Mouse (Mus musculus) gastrocnemius, postnatal 10 days (tissue): ENCODE measurements around the gene Slc35b3. TPM values are rescaled to one million over a fixed set of nuclear protein-coding genes. Genes with fewer than 3 reads are reported as not detected.

ENCODE experiments used
- DNase-seq: peaks from one replicate; pipeline ENCODE4 v3.0.0; 2021; ENCODE audit warnings: mixed read lengths
- total RNA-seq, 2 experiments: library from RNA; stranded (reverse); gene quantifications; 2 replicates each; pipeline ENCODE4 v1.2.3; 2021

Slc35b3 gene
- total RNA-seq, 2 experiments from 2014 or later = 5.0 to 6.3 TPM

DNA sequence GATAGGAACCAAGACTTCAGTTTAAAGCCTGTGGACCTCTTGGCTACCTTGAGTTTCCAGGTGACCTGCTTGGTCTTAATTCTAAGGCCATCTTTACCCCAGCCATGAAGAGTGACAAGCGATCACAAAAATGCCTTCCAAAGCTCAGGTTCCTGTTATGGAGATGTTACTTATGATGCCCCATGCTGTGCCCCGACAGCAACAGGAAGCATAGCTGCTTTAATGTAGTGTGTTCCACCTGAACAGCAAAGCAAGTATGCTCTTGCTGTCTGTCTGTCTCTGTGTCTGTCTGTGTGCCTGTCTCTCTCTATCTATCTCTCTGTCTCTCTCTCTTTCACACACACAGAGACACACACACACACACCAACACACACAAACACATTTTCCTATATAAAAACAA is 22.2 kb downstream of the Slc35b3 start:
- no peak for DNase-seq

DNA sequence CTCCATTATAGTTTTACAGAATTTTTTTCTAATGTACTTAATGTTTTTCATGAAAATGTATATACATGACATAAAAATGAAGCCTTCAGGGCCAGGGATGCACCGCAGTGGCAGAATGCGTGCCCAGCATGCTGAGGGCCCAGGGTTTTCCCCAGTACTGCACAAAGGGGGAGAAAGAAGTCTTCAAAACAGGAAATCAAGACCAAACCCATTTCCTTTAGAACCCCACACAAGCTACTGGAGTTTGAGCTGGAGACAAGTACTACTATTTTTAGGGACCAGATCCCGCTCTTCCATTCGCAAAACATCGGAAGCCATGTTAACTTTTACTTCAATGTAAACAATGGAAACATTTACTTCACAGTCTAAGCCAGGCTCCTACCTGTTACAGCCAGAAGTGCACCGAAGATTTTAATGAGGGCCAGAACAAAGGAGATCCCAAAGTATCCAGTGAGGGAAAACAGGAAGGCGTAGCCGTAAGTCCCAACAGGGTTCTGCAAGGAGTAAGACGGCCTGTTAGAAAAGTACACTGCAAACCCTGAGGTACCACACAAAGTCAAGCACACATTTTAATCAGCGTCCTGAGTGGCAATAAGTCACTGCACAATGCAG is 23.7 kb downstream of the Slc35b3 start:
- no peak for DNase-seq

DNA sequence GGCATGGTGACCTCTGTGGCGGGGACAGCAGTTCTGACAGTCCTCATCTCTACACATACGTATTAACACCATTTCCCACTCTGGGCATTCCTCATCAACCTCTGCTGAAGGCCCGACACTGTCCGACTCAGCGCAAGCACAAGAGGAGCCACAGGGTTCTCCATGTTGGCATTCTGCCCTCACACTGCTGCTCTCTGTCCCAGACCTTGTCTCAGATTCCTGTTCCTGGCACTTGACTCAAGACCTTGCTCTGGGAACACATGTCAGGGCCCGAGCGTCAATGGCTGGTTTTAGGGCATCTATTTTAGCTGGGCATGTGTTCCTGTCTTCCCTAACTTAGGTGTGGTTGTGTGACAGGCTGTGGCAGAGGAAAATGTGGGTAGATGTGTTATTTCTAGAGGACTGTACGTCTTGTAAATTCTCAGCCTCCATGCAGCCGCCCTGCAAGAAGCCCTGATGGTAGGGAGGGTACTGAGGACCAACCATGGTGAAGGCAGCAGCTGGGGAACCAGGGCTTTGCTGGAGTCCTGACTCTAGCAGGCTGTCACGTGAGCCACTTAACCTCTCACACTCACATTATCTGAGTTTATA is 24.7 kb downstream of the Slc35b3 start:
- DNase-seq = no peak

DNA sequence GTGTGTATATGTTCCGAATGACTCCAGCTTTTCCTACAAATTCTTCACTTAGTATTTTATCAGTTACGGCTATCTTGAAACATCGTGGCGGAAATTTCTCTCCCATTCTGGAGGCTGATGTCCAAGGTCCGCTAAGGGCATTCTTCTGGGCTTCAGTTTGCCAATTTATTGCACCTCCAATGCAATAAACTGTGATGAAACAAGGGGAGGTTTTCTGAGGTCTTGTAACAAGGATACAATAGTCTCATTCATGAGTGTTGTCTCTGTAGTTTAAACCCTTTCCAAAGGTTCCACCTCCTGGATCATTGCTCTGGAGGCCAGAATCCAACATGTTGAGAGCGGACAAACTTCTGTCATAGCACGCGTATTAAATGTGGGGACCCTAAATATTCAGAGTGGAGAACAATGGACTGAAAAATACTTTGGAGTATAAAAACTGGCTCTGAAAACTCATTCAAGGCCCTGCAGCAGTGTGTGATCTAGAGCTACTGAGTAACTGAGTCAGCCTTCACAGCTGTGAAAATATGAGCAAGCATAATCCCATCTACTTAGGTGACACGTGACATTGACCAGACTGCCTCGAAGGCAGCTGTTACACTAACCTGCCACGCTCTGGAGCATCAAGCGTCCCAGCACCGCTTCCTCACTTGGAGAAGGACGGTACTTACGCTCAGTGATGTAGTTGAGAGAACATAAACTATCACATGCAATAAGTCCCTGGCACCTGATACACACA is 30.7 kb downstream of the Slc35b3 start:
- DNase-seq = no peak

DNA sequence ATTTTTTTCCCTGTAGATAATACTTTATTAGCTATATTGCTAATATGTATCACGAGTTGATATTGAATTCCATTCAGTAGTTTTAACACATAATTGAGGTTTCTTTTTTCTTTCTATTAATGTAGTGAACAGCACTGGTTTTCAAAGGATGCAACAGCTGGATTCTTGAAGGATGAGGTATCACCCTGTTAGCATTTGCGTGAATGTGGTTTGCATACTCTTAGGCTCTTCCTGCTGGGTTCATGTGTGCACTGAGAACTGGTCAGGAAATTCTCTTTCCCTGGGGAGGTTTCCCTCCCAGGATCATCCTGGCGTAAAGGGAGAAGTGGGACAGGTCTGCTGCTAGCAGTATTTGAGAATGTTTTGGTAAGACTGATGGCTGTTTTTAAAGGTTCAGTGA is 38.0 kb downstream of the Slc35b3 start:
- no peak for DNase-seq

DNA sequence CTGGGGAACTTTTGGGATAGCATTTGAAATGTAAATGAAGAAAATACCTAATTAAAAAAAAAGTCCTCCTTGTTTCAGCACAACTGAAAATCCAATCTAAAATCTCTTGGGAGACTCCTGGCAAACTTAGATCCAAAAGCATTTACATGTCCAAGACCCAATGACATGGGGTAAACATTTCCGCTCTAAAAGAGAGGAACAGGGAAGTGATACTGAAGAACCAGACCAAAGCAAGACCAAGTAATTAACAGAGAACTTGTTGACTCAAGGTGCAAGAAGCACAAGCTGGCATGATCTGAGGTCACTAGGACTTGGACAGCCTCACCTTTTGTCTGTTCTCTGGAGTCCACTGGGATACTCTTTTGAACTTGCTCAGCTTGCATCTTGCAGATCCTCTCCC is 39.4 kb downstream of the Slc35b3 start:
- DNase-seq = no peak

DNA sequence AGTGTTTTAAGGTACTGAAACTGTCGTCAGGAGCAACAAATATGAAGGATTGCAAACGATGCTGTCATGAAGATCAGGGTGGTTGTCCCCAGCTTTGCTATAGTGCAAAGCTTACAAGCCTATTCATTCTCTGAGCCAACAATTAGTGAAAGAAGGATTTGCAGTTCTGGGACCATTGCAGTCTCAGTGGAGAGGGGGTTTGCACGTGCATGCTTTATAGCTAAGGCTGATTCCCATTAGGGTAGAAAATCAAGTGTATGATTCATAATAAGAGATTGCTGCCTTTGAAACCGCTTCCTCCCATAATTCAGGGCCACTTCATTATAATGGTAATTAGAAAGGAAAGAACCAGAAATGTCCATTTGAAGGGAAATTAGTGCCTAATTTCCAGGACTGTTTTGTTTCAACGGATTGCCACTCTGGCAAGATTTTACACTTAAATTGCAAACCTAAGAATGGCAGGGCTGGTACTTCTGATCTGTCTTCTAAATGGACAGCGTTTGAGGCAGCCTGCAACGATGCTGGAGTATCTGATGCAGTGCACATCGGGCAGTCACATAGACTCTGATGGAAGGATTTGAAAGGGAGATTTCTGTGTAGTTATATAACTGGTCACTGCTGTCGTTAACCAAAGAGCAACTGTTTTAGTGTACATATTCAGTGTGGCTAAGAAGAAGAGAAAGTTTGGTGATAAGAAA is 42.3 kb downstream of the Slc35b3 start:
- DNase-seq = no peak

DNA sequence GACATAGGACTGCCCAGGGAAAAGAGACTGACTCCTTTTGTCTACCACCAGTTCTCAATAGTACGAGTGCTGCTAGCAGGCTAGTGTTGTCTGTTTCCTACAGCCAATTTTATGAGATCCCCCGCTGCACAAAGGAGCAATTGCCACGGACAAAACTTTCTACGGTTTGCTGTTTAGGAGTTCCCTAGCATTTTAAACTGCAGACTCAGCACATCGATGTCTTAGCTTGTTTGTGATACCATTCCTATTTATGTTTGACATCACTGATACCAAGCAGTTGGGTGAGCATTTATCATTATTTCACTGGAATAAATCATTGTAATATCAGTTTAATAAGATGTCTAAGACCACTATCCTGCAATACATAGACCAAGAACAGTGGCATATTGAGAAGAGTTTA is 43.1 kb downstream of the Slc35b3 start:
- no peak for DNase-seq

DNA sequence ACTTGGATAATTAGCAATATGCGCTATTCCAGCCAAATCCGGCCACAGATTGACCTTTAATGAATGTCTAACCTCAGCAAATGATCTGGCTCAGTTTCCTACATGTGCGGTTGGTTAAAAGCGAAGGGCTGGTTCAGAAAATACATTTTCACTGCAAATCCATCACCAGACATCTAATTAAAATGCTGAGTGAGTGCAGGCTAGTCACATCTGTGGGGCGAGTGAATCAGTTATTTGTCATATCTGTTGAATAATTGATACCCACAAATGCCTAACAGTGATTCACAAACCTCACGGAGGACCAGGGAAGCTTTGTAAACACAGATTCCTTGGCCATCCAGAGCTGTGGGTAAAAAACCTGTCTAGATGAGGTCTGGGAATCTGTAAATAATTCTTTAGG is 45.9 kb downstream of the Slc35b3 start:
- no peak for DNase-seq

DNA sequence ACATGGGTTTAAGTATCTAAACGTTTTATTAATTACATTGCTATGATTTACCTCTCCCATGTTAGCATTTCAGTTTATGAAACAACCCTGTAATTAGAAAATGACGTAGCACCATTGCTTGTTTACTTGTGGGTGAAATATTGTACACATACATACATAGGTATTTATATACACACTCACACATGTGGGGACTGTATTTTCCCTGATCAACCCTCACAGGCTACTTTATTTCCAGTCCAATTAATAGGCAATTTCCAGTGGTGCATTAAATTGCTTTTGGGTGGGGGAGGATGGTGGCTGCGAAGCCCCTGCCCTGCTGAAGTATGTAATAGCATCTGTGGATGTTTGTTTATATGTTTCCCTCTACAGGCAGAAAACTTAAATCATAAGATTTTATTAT is 68.3 kb downstream of the Slc35b3 start:
- no peak for DNase-seq
